Mouse (Mus musculus) forebrain, embryonic 14.5 days (tissue): Measurements from ENCODE around the gene Shroom3. TPM values are rescaled to one million over a fixed set of nuclear protein-coding genes. Genes with fewer than 3 reads are reported as not detected.
A peak's percentile ranks its signal among the peaks of the same experiment; 100 is the strongest.

ENCODE experiments used
- ATAC-seq: fragments of 200-750 bp; cut with Nextera tagmentation; 2 replicates; pipeline ENCODE4 v1.8.0; 2017; ENCODE audit warnings: mild to moderate bottlenecking, moderate library complexity
- DNase-seq: peaks from one replicate; pipeline ENCODE4 v3.0.0-alpha.2; 2015; ENCODE audit warnings: low spot score
- H3K27ac ChIP-seq: fragments of 300-500 bp; sonication (generic); 2 replicates; pipeline ENCODE4 v1.5.1; 2014; ENCODE audit warnings: low read depth, mild to moderate bottlenecking, control low read depth, low read length, moderate library complexity
- H3K27me3 ChIP-seq: fragments of 300-500 bp; sonication (generic); replicated peaks from 2 replicates; pipeline ENCODE4 v1.6.1; 2014; ENCODE audit warnings: low read length, control low read depth, mixed read lengths; ENCODE audit not compliant: control insufficient read depth, insufficient read depth
- H3K36me3 ChIP-seq: fragments of 300-500 bp; sonication (generic); 2 replicates; pipeline ENCODE4 v1.6.1; 2014; ENCODE audit warnings: low read length, control low read depth; ENCODE audit not compliant: control insufficient read depth, insufficient read depth
- H3K4me1 ChIP-seq: fragments of 300-500 bp; sonication (generic); 2 replicates; pipeline ENCODE4 v1.6.1; 2014; ENCODE audit warnings: antibody characterized with exemption, low read length, control low read depth; ENCODE audit not compliant: control insufficient read depth, insufficient read depth
- H3K4me2 ChIP-seq: fragments of 300-500 bp; sonication (generic); 2 replicates; pipeline ENCODE4 v1.6.1; 2014; ENCODE audit warnings: mild to moderate bottlenecking, control low read depth, low read length
- H3K4me3 ChIP-seq: fragments of 300-500 bp; sonication (generic); 2 replicates; pipeline ENCODE4 v1.5.1; 2014; ENCODE audit warnings: low read depth, low read length, control low read depth
- H3K9ac ChIP-seq: fragments of 300-500 bp; sonication (generic); 2 replicates; pipeline ENCODE4 v1.6.1; 2014; ENCODE audit warnings: mild to moderate bottlenecking, low read length, control low read depth, moderate library complexity
- H3K9me3 ChIP-seq: fragments of 300-500 bp; sonication (generic); replicated peaks from 2 replicates; pipeline ENCODE4 v1.6.1; 2016; ENCODE audit warnings: low read length, control low read depth, mixed read lengths; ENCODE audit not compliant: control insufficient read depth
- WGBS: fragments of 180-500 bp; shearing (Covaris S2); extraction: QIAGEN DNeasy Blood & Tissue Kit; methylation state at CpG from one replicate; pipeline ENCODE4 v1.1.7; 2014; 5-methylcytosine and 5-hydroxymethylcytosine counted together
- polyA plus RNA-seq: library from polyadenylated mRNA; unstranded; fragments of >200 nt; fragmentation: Nextera tagmentation; extraction: Ambion mirVana; gene quantifications from 2 replicates; pipeline ENCODE4 v1.2.1, GENCODE M21; 2014

Gene Shroom3
- polyA plus RNA-seq, 1 experiment from 2014 or later = 1.6 TPM

- H3K36me3 ChIP-seq = no peaks in the 10 kb centered on the region
- 73% methylated on average over 8 of the region's 8 CpGs for WGBS
- H3K4me1 ChIP-seq = peaks cover 12% of the 10 kb centered on the region; the same call in 1 of the 2 replicates
- H3K27ac ChIP-seq = no peak overlapping the region
- H3K4me2 ChIP-seq = no peak overlapping the region
- no peaks in the 10 kb centered on the region for H3K9me3 ChIP-seq
- no peak overlapping the region for H3K4me3 ChIP-seq
- no peak for DNase-seq
- no peaks in the 10 kb centered on the region for H3K27me3 ChIP-seq
- H3K9ac ChIP-seq = no peak overlapping the region
- ATAC-seq = no peak
These were observed 27.5 kb downstream of the Shroom3 start for GRCm38 (mm10) chr5:92710779-92711178.

- 38% methylated on average over 5 of the region's 5 CpGs for WGBS
- DNase-seq = no peak
- peaks cover 13% of the 10 kb centered on the region; the same call in 1 of the 2 replicates for H3K4me1 ChIP-seq
- H3K27ac ChIP-seq = no peak overlapping the region
- H3K36me3 ChIP-seq = no peaks in the 10 kb centered on the region
- H3K4me2 ChIP-seq = no peak overlapping the region
- H3K4me3 ChIP-seq = no peak overlapping the region
- no peak overlapping the region for H3K9ac ChIP-seq
- H3K27me3 ChIP-seq = no peaks in the 10 kb centered on the region
- no peak for ATAC-seq
- no peaks in the 10 kb centered on the region for H3K9me3 ChIP-seq
These were observed 28.5 kb downstream of the Shroom3 start for GRCm38 (mm10) chr5:92711666-92712290.

GRCm38 (mm10) chr5:92712621-92713395 lies 29.6 kb downstream of the Shroom3 start:
- no peak overlapping the region for H3K9ac ChIP-seq
- H3K4me2 ChIP-seq = no peak overlapping the region
- ATAC-seq = no peak
- H3K36me3 ChIP-seq = no peaks in the 10 kb centered on the region
- no peaks in the 10 kb centered on the region for H3K9me3 ChIP-seq
- H3K27me3 ChIP-seq = no peaks in the 10 kb centered on the region
- peak; percentile 30 for DNase-seq
- no peak overlapping the region for H3K4me3 ChIP-seq
- no peak overlapping the region for H3K27ac ChIP-seq
- 77% methylated on average over 5 of the region's 5 CpGs for WGBS
- H3K4me1 ChIP-seq = peaks cover 12% of the 10 kb centered on the region; the same call in 1 of the 2 replicates

- Histone ChIP-seq H3K36me3 (no peaks in the 10 kb centered on the region), H3K4me3 (no peak overlapping the region), H3K27me3 (no peaks in the 10 kb centered on the region), H3K27ac (0 out of 2 replicates have a peak overlapping the region, but pooled peaks have one; percentile 1), H3K4me1 (peaks cover 7% of the 10 kb centered on the region; the same call in 1 of the 2 replicates), H3K9me3 (no peaks in the 10 kb centered on the region), H3K9ac (no peak overlapping the region), H3K4me2 (no peak overlapping the region)
- no peak for DNase-seq
- ATAC-seq = no peak
- WGBS = 83% methylated on average over 2 of the region's 2 CpGs
These were observed 31.7 kb downstream of the Shroom3 start for GRCm38 (mm10) chr5:92714886-92715285.

GRCm38 (mm10) chr5:92715319-92715718 lies 32.1 kb downstream of the Shroom3 start:
- Histone ChIP-seq H3K4me2 (no peak overlapping the region), H3K4me3 (no peak overlapping the region), H3K9me3 (no peaks in the 10 kb centered on the region), H3K9ac (no peak overlapping the region), H3K4me1 (peaks cover 7% of the 10 kb centered on the region; the same call in 1 of the 2 replicates), H3K27ac (0 out of 2 replicates have a peak overlapping the region, but pooled peaks have one; percentile 1), H3K27me3 (no peaks in the 10 kb centered on the region), H3K36me3 (no peaks in the 10 kb centered on the region)
- DNase-seq (peak; percentile 51), ATAC-seq (peak; percentile 40; the same call in 1 of the 2 replicates)
- WGBS = 16% methylated on average over 11 of the region's 11 CpGs

- no peak overlapping the region for H3K27ac ChIP-seq
- no peaks in the 10 kb centered on the region for H3K9me3 ChIP-seq
- H3K4me3 ChIP-seq = no peak overlapping the region
- H3K36me3 ChIP-seq = no peaks in the 10 kb centered on the region
- H3K4me1 ChIP-seq = peaks cover 7% of the 10 kb centered on the region; the same call in 1 of the 2 replicates
- no peak overlapping the region for H3K4me2 ChIP-seq
- 85% methylated on average over 2 of the region's 2 CpGs for WGBS
- DNase-seq (no peak), ATAC-seq (no peak)
- H3K27me3 ChIP-seq = no peaks in the 10 kb centered on the region
- H3K9ac ChIP-seq = no peak overlapping the region
These were observed 32.7 kb downstream of the Shroom3 start for GRCm38 (mm10) chr5:92715890-92716289.

- Histone ChIP-seq H3K27ac (no peak overlapping the region), H3K4me1 (peaks cover 4% of the 10 kb centered on the region; the same call in 1 of the 2 replicates), H3K4me3 (no peak overlapping the region), H3K4me2 (no peak overlapping the region), H3K9me3 (no peaks in the 10 kb centered on the region), H3K27me3 (no peaks in the 10 kb centered on the region), H3K36me3 (no peaks in the 10 kb centered on the region), H3K9ac (no peak overlapping the region)
- DNase-seq = no peak
- ATAC-seq = no peak
- 88% methylated on average over 3 of the region's 3 CpGs for WGBS
These were observed 34.6 kb downstream of the Shroom3 start for GRCm38 (mm10) chr5:92717666-92718360.

GRCm38 (mm10) chr5:92718856-92719255 lies 35.6 kb downstream of the Shroom3 start:
- H3K9me3 ChIP-seq = no peaks in the 10 kb centered on the region

More at GRCm38 (mm10) chr5:92718856-92719255, 35.6 kb downstream of the Shroom3 start:
- Histone ChIP-seq H3K27ac (no peak overlapping the region), H3K4me3 (no peak overlapping the region), H3K4me1 (peaks cover 4% of the 10 kb centered on the region; the same call in 1 of the 2 replicates), H3K4me2 (no peak overlapping the region), H3K9ac (no peak overlapping the region), H3K27me3 (no peaks in the 10 kb centered on the region), H3K36me3 (no peaks in the 10 kb centered on the region)
- DNase-seq (no peak), ATAC-seq (no peak)
- WGBS = 86% methylated on average over 3 of the region's 3 CpGs
